Mouse (Mus musculus) forebrain, embryonic 13.5 days (tissue): Measurements from ENCODE around the gene Hmox2. TPM values are rescaled to one million over a fixed set of nuclear protein-coding genes. Genes with fewer than 3 reads are reported as not detected.
"Not testable (repeated sequence)": the region's sequence is repeated elsewhere in the genome, so short reads cannot be mapped to it uniquely, and the experiment has no call there.

Experiments
- ATAC-seq: fragments of 200-750 bp; cut with Nextera tagmentation; 2 replicates; pipeline ENCODE4 v1.8.0; 2017
- H3K27ac ChIP-seq: fragments of 300-500 bp; sonication (generic); 2 replicates; pipeline ENCODE4 v1.5.1; 2015; ENCODE audit warnings: inconsistent platforms, mild to moderate bottlenecking, moderate library complexity
- H3K27me3 ChIP-seq: fragments of 300-500 bp; sonication (generic); 2 replicates; pipeline ENCODE4 v1.6.1; 2015; ENCODE audit warnings: mild to moderate bottlenecking, inconsistent platforms
- H3K36me3 ChIP-seq: fragments of 300-500 bp; sonication (generic); 2 replicates; pipeline ENCODE4 v1.6.1; 2015; ENCODE audit warnings: mild to moderate bottlenecking, inconsistent platforms; ENCODE audit not compliant: poor library complexity, severe bottlenecking
- H3K4me1 ChIP-seq: fragments of 300-500 bp; sonication (generic); 2 replicates; pipeline ENCODE4 v1.6.1; 2015; ENCODE audit warnings: inconsistent platforms
- H3K4me2 ChIP-seq: fragments of 300-500 bp; sonication (generic); 2 replicates; pipeline ENCODE4 v1.6.1; 2015; ENCODE audit warnings: inconsistent platforms, mild to moderate bottlenecking, moderate library complexity
- H3K4me3 ChIP-seq: fragments of 300-500 bp; sonication (generic); 2 replicates; pipeline ENCODE4 v1.5.1; 2015; ENCODE audit warnings: mild to moderate bottlenecking, inconsistent platforms
- H3K9ac ChIP-seq: fragments of 300-500 bp; sonication (generic); 2 replicates; pipeline ENCODE4 v1.6.1; 2015; ENCODE audit warnings: mild to moderate bottlenecking, inconsistent platforms
- H3K9me3 ChIP-seq: fragments of 300-500 bp; sonication (generic); replicated peaks from 2 replicates; pipeline ENCODE4 v1.6.1; 2016; ENCODE audit warnings: inconsistent platforms
- WGBS: fragments of 180-500 bp; shearing (Covaris S2); methylation state at CpG from one replicate; pipeline ENCODE4 v1.1.7; 2015; 5-methylcytosine and 5-hydroxymethylcytosine counted together
- polyA plus RNA-seq: library from polyadenylated mRNA; unstranded; fragments of >200 nt; fragmentation: Nextera tagmentation; extraction: Ambion mirVana; gene quantifications from 2 replicates; pipeline ENCODE4 v1.2.1, GENCODE M21; 2015

Hmox2 gene
- 77.0 and 85.1 TPM in 2 replicates for polyA plus RNA-seq

DNA sequence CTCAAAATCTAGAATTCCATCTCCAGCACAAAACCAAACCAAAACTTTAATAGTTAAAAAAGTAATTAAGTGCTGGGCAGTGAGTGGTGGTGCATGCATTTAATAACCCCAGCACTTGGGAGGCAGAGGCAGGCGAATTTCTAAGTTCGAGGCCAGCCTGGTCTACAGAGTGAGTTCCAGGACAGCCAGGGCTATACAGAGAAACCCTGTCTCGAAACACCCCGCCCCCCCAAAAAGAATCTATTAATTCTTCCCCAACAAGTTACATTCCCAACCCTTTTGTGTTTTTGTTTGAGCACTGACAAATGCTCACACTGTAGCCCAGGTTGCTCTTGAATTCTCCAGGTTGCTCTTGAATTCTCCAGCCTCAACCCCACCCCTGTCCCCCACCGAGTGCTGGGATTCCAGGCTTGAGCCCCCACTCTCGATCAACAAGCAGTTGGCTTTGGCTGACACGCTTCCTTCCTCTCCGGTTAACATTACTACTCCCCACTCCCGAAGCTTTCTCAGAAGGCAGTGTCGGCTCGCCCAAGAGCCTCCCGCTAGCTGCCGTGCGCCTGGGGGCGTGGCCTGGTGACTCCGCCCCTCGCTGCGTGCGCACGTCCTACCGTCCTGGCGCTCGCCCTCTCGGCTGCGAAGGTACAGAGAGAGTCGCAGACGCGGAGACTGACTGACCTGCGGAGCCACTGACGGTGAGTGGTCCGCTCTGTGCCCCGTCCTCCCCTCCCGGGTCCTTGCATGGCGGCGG lies at the start of gene Hmox2:
Hmox2 (plus strand) TSS at position 582 of the 748 bp plus-strand sequence.
- Histone ChIP-seq H3K4me2 (peak within 1 kb of the TSS; percentile 87), H3K36me3 (no peaks in the 10 kb centered on the region), H3K9ac (peak within 1 kb of the TSS; percentile 89), H3K4me3 (peak within 1 kb of the TSS; percentile 70), H3K9me3 (no peaks in the 10 kb centered on the region), H3K27me3 (no peaks in the 10 kb centered on the region), H3K27ac (peak within 1 kb of the TSS; percentile 69), H3K4me1 (peaks cover 13% of the 10 kb centered on the region)
- 5% methylated on average over 35 of the region's 35 CpGs for WGBS
- ATAC-seq: peak; percentile 98

DNA sequence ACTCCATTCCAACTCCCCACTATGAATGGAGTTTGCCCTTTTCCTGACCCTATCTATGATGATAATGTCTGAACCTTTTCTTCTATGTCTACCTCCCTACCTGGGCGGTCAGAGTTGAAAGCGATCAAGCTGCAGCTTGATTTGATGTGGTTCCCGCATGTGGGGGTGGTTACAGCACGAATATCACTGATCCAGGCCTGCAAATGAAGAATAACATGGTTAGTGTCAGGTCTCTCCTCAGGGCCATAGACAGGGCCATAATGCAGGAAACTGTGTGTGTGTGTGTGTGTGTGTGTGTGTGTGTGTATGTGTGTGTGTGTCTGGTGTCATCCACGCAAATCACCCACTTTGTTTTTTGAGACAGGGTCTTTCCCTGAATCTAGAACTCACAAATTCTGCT lies 49.3 kb upstream of the Hmox2 start:
- H3K27me3 ChIP-seq: 0 out of 2 replicates have a peak, but pooled peaks cover under 1% of the 10 kb centered on the region
- no peak overlapping the region for H3K4me3 ChIP-seq
- no peak overlapping the region for H3K27ac ChIP-seq
- H3K4me1 ChIP-seq: peaks cover 11% of the 10 kb centered on the region; the same call in 1 of the 2 replicates
- 96% methylated on average over 5 of the region's 5 CpGs for WGBS
- H3K36me3 ChIP-seq: peaks cover 32% of the 10 kb centered on the region
- no peak overlapping the region for H3K4me2 ChIP-seq
- ATAC-seq: no peak
- H3K9ac ChIP-seq: no peak overlapping the region
- H3K9me3 ChIP-seq: no peaks in the 10 kb centered on the region

DNA sequence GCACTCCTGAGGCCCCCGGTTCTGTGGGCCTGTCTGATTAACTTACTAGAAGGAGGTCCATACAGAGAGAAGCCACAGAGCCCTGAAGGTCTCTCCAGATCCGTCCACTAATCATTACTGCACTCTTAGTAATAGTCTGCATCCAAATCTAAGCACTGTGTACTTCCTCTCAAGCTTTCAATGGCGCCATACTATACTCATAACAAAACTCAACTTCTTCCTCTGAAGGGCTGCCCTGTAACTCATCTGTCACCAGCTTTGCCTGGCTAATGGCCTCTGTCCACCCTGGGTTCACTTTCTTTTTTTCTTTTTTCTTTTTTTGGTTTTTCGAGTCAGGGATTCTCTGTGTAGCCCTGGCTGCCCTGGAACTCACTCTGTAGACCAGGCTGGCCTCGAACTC lies 48.1 kb upstream of the Hmox2 start:
- Histone ChIP-seq H3K27ac (no peak overlapping the region), H3K4me1 (peaks cover 15% of the 10 kb centered on the region; the same call in 1 of the 2 replicates), H3K4me3 (no peak overlapping the region), H3K4me2 (0 out of 2 replicates have a peak overlapping the region, but pooled peaks have one; percentile 93), H3K27me3 (0 out of 2 replicates have a peak, but pooled peaks cover 2% of the 10 kb centered on the region), H3K9ac (0 out of 2 replicates have a peak overlapping the region, but pooled peaks have one; percentile 0), H3K36me3 (peaks cover 27% of the 10 kb centered on the region), H3K9me3 (no peaks in the 10 kb centered on the region)
- WGBS: 83% methylated on average over 5 of the region's 5 CpGs
- no peak for ATAC-seq

GRCm38 (mm10) chr16:4679121-4680018 lies 46.8 kb upstream of the Hmox2 start, which contains the start of gene Coro7:
TSS of gene Coro7 (minus strand) at chr16:4679777.
- Histone ChIP-seq H3K27ac (no peak within 1 kb of the TSS), H3K27me3 (0 out of 2 replicates have a peak, but pooled peaks cover 2% of the 10 kb centered on the region), H3K9ac (peak within 1 kb of the TSS; percentile 80), H3K4me2 (peak within 1 kb of the TSS; percentile 93), H3K4me3 (peak within 1 kb of the TSS; percentile 66), H3K36me3 (peaks cover 15% of the 10 kb centered on the region), H3K4me1 (peaks cover 18% of the 10 kb centered on the region), H3K9me3 (no peaks in the 10 kb centered on the region)
- under 1% methylated on average over 47 of the region's 47 CpGs for WGBS
- peak; percentile 91 for ATAC-seq

DNA sequence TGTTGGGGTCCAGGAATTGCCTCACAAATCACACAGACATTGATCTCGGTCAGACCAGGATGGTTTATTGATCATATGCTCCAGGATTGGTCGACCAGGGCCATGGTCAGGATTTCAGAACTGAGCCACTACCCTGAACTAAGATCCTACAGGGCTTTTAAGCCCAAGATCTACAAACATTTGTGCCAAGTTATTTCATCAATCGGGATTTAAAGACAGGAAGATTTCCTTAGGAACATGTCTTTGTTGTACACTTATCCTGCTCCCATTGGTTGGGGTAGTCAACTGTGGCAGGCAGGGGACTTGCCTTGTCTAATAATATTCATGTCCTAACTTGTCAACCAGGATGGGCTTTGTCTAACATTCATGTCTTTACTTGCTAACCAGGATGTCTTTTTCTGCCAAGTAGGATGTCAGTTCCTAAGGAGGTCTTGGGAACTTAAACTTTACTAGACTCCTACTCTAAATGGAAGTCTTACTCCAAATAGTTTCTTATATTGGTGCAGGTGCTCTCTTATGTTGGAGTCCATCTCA lies 45.2 kb upstream of the Hmox2 start:
- WGBS: 84% methylated on average over 3 of the region's 3 CpGs
- H3K27me3 ChIP-seq, H3K9me3 ChIP-seq, ATAC-seq, H3K27ac ChIP-seq, H3K9ac ChIP-seq, H3K4me2 ChIP-seq, H3K4me3 ChIP-seq, H3K36me3 ChIP-seq: not testable (repeated sequence)
- H3K4me1 ChIP-seq: peaks cover 29% of the 10 kb centered on the region

DNA sequence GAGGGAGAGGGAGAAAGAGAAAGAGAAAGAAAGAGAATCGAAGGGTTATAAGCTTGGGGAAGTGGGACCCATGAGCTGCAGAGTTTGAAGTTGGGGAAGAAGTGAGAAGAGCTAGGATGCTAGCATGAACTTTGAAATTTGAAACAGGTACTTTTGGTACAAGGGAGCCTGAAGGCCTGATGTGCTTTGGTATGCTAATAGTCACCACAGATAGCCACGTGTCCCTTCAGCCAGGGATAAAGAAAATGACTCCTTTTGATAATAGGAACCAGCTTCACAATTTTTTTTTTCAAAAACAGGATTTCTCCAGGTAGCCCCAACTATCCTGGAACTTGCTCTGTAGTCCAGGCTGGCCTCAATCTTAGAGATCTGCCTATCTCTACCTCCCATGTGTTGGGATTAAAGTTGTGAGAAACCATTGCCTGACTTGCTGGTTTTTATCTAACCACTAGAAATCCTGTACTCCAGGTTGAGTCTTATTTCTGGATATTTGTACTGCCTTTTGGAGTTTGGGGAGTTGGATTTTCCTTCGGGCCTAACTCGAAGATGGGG lies 43.5 kb upstream of the Hmox2 start:
- Histone ChIP-seq H3K9me3 (no peaks in the 10 kb centered on the region), H3K9ac (peak overlapping the region; percentile 93; the same call in 1 of the 2 replicates), H3K27me3 (0 out of 2 replicates have a peak, but pooled peaks cover 2% of the 10 kb centered on the region), H3K27ac (no peak overlapping the region), H3K4me3 (peak overlapping the region; percentile 98; the same call in 1 of the 2 replicates), H3K36me3 (peaks cover 7% of the 10 kb centered on the region), H3K4me1 (peaks cover 29% of the 10 kb centered on the region), H3K4me2 (peak overlapping the region; percentile 98)
- ATAC-seq: no peak
- 81% methylated on average over 4 of the region's 4 CpGs for WGBS

- H3K27ac ChIP-seq: peak overlapping the region; percentile 75
- ATAC-seq: no peak
These were observed 43.0 kb upstream of the Hmox2 start for GRCm38 (mm10) chr16:4683193-4683580.

GRCm38 (mm10) chr16:4683581-4684456 lies 42.3 kb upstream of the Hmox2 start:
- H3K36me3 ChIP-seq: peaks cover 16% of the 10 kb centered on the region
- peaks cover 26% of the 10 kb centered on the region for H3K4me1 ChIP-seq
- H3K9me3 ChIP-seq: no peaks in the 10 kb centered on the region
- H3K9ac ChIP-seq: peak overlapping the region; percentile 93
- H3K4me2 ChIP-seq: peak overlapping the region; percentile 98
- whole genome bisulfite sequencing: under 1% methylated on average over 54 of the region's 54 CpGs
- peak overlapping the region; percentile 98 for H3K4me3 ChIP-seq
- peak; percentile 89 for ATAC-seq
- H3K27me3 ChIP-seq: 0 out of 2 replicates have a peak, but pooled peaks cover 2% of the 10 kb centered on the region
- peak overlapping the region; percentile 75 for H3K27ac ChIP-seq

More at GRCm38 (mm10) chr16:4683193-4683580, 43.0 kb upstream of the Hmox2 start:
- peak overlapping the region; percentile 98 for H3K4me3 ChIP-seq
- H3K9ac ChIP-seq: peak overlapping the region; percentile 93
- H3K27me3 ChIP-seq: 0 out of 2 replicates have a peak, but pooled peaks cover 2% of the 10 kb centered on the region
- H3K4me2 ChIP-seq: peak overlapping the region; percentile 98
- H3K36me3 ChIP-seq: peaks cover 11% of the 10 kb centered on the region
- 35% methylated on average over 9 of the region's 9 CpGs for WGBS
- no peaks in the 10 kb centered on the region for H3K9me3 ChIP-seq
- peaks cover 29% of the 10 kb centered on the region for H3K4me1 ChIP-seq

- peak overlapping the region; percentile 98 for H3K4me3 ChIP-seq
- no peak for ATAC-seq
- peaks cover 21% of the 10 kb centered on the region for H3K4me1 ChIP-seq
- H3K4me2 ChIP-seq: peak overlapping the region; percentile 98
- no peak overlapping the region for H3K27ac ChIP-seq
- H3K36me3 ChIP-seq: peaks cover 22% of the 10 kb centered on the region
- 3% methylated on average over 9 of the region's 9 CpGs for WGBS
- peak overlapping the region; percentile 93 for H3K9ac ChIP-seq
- H3K27me3 ChIP-seq: 0 out of 2 replicates have a peak, but pooled peaks cover 2% of the 10 kb centered on the region
- H3K9me3 ChIP-seq: no peaks in the 10 kb centered on the region
These were observed 41.7 kb upstream of the Hmox2 start for GRCm38 (mm10) chr16:4684457-4684791.

DNA sequence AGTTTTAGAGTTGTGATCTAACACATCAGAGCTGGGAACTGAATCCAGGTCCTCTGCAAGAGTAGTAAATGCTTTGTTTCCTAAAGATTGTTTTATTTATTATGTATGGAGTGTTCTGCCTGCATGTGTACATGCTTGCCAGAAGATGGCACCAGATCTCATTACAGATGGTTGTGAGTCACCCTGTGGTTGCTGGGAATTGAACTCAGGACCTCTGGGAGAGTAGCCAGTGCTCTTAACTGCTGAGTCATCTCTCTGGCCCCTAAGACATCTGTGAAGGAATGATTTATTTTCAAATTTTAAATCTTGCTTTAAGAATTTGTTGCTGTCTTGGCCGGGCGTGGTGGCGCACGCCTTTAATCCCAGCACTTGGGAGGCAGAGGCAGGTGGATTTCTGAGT lies 36.8 kb upstream of the Hmox2 start:
- Histone ChIP-seq H3K4me1 (peaks cover 11% of the 10 kb centered on the region), H3K36me3 (peaks cover 69% of the 10 kb centered on the region)
- WGBS: 97% methylated on average over 4 of the region's 4 CpGs
- not testable (repeated sequence) for H3K9ac ChIP-seq, H3K27ac ChIP-seq, H3K9me3 ChIP-seq, H3K4me2 ChIP-seq, ATAC-seq, H3K27me3 ChIP-seq, H3K4me3 ChIP-seq

DNA sequence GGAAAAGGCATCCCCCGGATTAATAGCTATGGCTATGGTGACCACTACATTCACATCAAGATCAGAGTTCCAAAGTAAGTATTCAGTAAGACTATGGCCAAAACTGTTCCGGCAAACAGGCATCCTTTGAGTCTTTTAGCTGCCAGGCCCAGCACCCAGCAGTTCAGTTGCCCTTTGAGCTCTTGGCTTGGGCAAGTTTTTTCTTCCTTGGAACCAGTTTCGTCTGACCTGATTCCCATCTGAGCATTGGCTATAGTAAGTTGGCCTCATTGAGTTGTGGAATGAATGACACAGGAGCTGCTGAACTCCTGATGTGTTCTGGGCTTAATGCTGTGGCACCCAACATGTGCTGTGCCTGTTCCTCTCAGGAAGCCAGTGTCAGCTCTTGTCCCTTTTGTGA lies 24.9 kb upstream of the Hmox2 start:
- Histone ChIP-seq H3K9ac (no peak overlapping the region), H3K4me2 (no peak overlapping the region), H3K27ac (no peak overlapping the region), H3K27me3 (no peaks in the 10 kb centered on the region), H3K36me3 (peaks cover 98% of the 10 kb centered on the region), H3K9me3 (no peaks in the 10 kb centered on the region), H3K4me1 (no peaks in the 10 kb centered on the region), H3K4me3 (no peak overlapping the region)
- ATAC-seq: no peak
- WGBS: 95% methylated on average over 3 of the region's 3 CpGs
